Mouse (Mus musculus) E14TG2a.4 (cell line): ENCODE results near the gene Tfap4.

Experiments
- H3K27me3 ChIP-seq: 2 replicates; pipeline ENCODE4 v1.6.1; 2014; ENCODE audit warnings: low read length, control low read depth; ENCODE audit not compliant: insufficient read depth
- H3K36me3 ChIP-seq: 2 replicates; pipeline ENCODE4 v1.6.1; 2014; ENCODE audit warnings: low read length, control low read depth; ENCODE audit not compliant: insufficient read depth
- H3K4me1 ChIP-seq: replicated peaks from 2 replicates; pipeline ENCODE4 v1.6.1; 2014; ENCODE audit warnings: low read depth, low read length, control low read depth
- H3K4me3 ChIP-seq: replicated peaks from 2 replicates; pipeline ENCODE4 v1.5.1; 2014; ENCODE audit warnings: mild to moderate bottlenecking, low read length
- H3K9me3 ChIP-seq: 2 replicates; pipeline ENCODE4 v1.6.1; 2014; ENCODE audit warnings: low read length, control low read depth
- CTCF ChIP-seq: conservative IDR thresholded peaks from 2 replicates; pipeline ENCODE4 v1.5.1; 2014; ENCODE audit warnings: low read length
- NANOG ChIP-seq: IDR thresholded peaks from 2 replicates; pipeline ENCODE4 v1.6.1; 2014; ENCODE audit warnings: borderline replicate concordance, low read length, mixed read lengths
- POU5F1 ChIP-seq: IDR thresholded peaks from 2 replicates; pipeline ENCODE4 v1.6.1; 2014; ENCODE audit warnings: low read length, borderline replicate concordance

Tfap4 gene

GRCm38 (mm10) chr16:4506181-4506580 lies 53.5 kb downstream of the Tfap4 start:
- TF ChIP-seq NANOG (no peak), POU5F1 (no peak), CTCF (no peak)
- Histone ChIP-seq H3K27me3 (no peaks in the 10 kb centered on the region), H3K4me1 (peaks cover 8% of the 10 kb centered on the region; the same call in 1 of the 2 replicates), H3K36me3 (no peaks in the 10 kb centered on the region), H3K4me3 (no peak overlapping the region), H3K9me3 (no peaks in the 10 kb centered on the region)

GRCm38 (mm10) chr16:4503495-4503894 lies 56.2 kb downstream of the Tfap4 start:
- Histone ChIP-seq H3K9me3 (no peaks in the 10 kb centered on the region), H3K4me1 (peaks cover 10% of the 10 kb centered on the region), H3K4me3 (no peak overlapping the region), H3K27me3 (no peaks in the 10 kb centered on the region), H3K36me3 (peaks cover 5% of the 10 kb centered on the region; the same call in 1 of the 2 replicates)
- TF ChIP-seq NANOG (no peak), POU5F1 (no peak), CTCF (no peak)

GRCm38 (mm10) chr16:4502568-4502967 lies 57.1 kb downstream of the Tfap4 start:
- no peaks in the 10 kb centered on the region for H3K27me3 ChIP-seq
- no peaks in the 10 kb centered on the region for H3K9me3 ChIP-seq
- H3K4me1 ChIP-seq = peaks cover 19% of the 10 kb centered on the region
- no peak for TF ChIP-seq NANOG
- TF ChIP-seq CTCF = no peak
- TF ChIP-seq POU5F1 = no peak
- H3K4me3 ChIP-seq = no peak overlapping the region
- peaks cover 5% of the 10 kb centered on the region; the same call in 1 of the 2 replicates for H3K36me3 ChIP-seq

GRCm38 (mm10) chr16:4501703-4502102 lies 58.0 kb downstream of the Tfap4 start:
- Histone ChIP-seq H3K27me3 (no peaks in the 10 kb centered on the region), H3K9me3 (no peaks in the 10 kb centered on the region), H3K36me3 (peaks cover 5% of the 10 kb centered on the region; the same call in 1 of the 2 replicates), H3K4me1 (peaks cover 28% of the 10 kb centered on the region), H3K4me3 (no peak overlapping the region)
- TF ChIP-seq POU5F1 = no peak
- no peak for TF ChIP-seq CTCF
- TF ChIP-seq NANOG = no peak

GRCm38 (mm10) chr16:4500598-4501385 lies 58.9 kb downstream of the Tfap4 start:
- no peaks in the 10 kb centered on the region for H3K27me3 ChIP-seq
- TF ChIP-seq NANOG (no peak), CTCF (no peak), POU5F1 (no peak)
- H3K9me3 ChIP-seq = no peaks in the 10 kb centered on the region
- H3K4me1 ChIP-seq = peaks cover 30% of the 10 kb centered on the region
- no peak overlapping the region for H3K4me3 ChIP-seq
- H3K36me3 ChIP-seq = peaks cover 5% of the 10 kb centered on the region; the same call in 1 of the 2 replicates

GRCm38 (mm10) chr16:4497762-4498607 lies 61.7 kb downstream of the Tfap4 start:
- Histone ChIP-seq H3K27me3 (no peaks in the 10 kb centered on the region), H3K9me3 (no peaks in the 10 kb centered on the region), H3K4me3 (peak overlapping the region; percentile 49; the same call in 1 of the 2 replicates), H3K36me3 (peaks cover 5% of the 10 kb centered on the region; the same call in 1 of the 2 replicates), H3K4me1 (peaks cover 43% of the 10 kb centered on the region)
- peak; percentile 15; the same call in 1 of the 2 replicates for TF ChIP-seq NANOG
- TF ChIP-seq POU5F1 = no peak
- TF ChIP-seq CTCF = no peak

- H3K36me3 ChIP-seq = peaks cover 12% of the 10 kb centered on the region
- no peaks in the 10 kb centered on the region for H3K27me3 ChIP-seq
- no peaks in the 10 kb centered on the region for H3K9me3 ChIP-seq
- TF ChIP-seq CTCF (no peak), NANOG (no peak), POU5F1 (no peak)
- peaks cover 47% of the 10 kb centered on the region for H3K4me1 ChIP-seq
- no peak overlapping the region for H3K4me3 ChIP-seq
Observed at GRCm38 (mm10) chr16:4496470-4496869, 63.2 kb downstream of the Tfap4 start.

- Histone ChIP-seq H3K36me3 (peaks cover 12% of the 10 kb centered on the region), H3K4me1 (peaks cover 47% of the 10 kb centered on the region), H3K4me3 (no peak overlapping the region), H3K9me3 (no peaks in the 10 kb centered on the region), H3K27me3 (no peaks in the 10 kb centered on the region)
- no peak for TF ChIP-seq CTCF
- TF ChIP-seq POU5F1 = no peak
- no peak for TF ChIP-seq NANOG
Observed at GRCm38 (mm10) chr16:4495861-4496260, 63.8 kb downstream of the Tfap4 start.
